Mouse (Mus musculus) megakaryocyte, embryonic 14.5 days (primary cell): ENCODE results near the gene Nfkbiz. TPM values are rescaled to one million over a fixed set of nuclear protein-coding genes. Genes with fewer than 3 reads are reported as not detected.
"Not testable (repeated sequence)": the region's sequence is repeated elsewhere in the genome, so short reads cannot be mapped to it uniquely, and the experiment has no call there.

Experiments used
- H3K27me3 ChIP-seq: replicated peaks from 2 replicates; pipeline ENCODE3; 2012; ENCODE audit warnings: inconsistent platforms
- H3K36me3 ChIP-seq: replicated peaks from 2 replicates; pipeline ENCODE3; 2012; ENCODE audit warnings: low read length, inconsistent platforms, mixed read lengths
- H3K4me1 ChIP-seq: 2 replicates; pipeline ENCODE4 v1.6.1; 2012; ENCODE audit warnings: inconsistent platforms
- H3K4me3 ChIP-seq: replicated peaks from 2 replicates; pipeline ENCODE3; 2012; ENCODE audit warnings: moderate library complexity, mild to moderate bottlenecking, inconsistent platforms
- H3K9me3 ChIP-seq: 2 replicates; pipeline ENCODE4 v1.6.1; 2012; ENCODE audit warnings: inconsistent platforms
- FLI1 ChIP-seq: IDR thresholded peaks from 2 replicates; pipeline ENCODE4 v1.6.1; 2012; ENCODE audit warnings: low read length, inconsistent platforms, mixed read lengths
- GATA1 ChIP-seq: IDR thresholded peaks from 3 replicates; pipeline ENCODE4 v1.6.1; 2012; ENCODE audit warnings: mixed read lengths, low read length, inconsistent platforms, borderline replicate concordance
- polyA plus RNA-seq: library from polyadenylated mRNA; stranded (reverse); fragments of >175 nt; gene quantifications from 2 replicates; pipeline ENCODE4 v1.2.3, GENCODE M21; 2012; ENCODE audit warnings: low replicate concordance; ENCODE audit not compliant: insufficient read depth

Gene Nfkbiz
- 3.0 and 3.4 TPM in 2 replicates for polyA plus RNA-seq

DNA sequence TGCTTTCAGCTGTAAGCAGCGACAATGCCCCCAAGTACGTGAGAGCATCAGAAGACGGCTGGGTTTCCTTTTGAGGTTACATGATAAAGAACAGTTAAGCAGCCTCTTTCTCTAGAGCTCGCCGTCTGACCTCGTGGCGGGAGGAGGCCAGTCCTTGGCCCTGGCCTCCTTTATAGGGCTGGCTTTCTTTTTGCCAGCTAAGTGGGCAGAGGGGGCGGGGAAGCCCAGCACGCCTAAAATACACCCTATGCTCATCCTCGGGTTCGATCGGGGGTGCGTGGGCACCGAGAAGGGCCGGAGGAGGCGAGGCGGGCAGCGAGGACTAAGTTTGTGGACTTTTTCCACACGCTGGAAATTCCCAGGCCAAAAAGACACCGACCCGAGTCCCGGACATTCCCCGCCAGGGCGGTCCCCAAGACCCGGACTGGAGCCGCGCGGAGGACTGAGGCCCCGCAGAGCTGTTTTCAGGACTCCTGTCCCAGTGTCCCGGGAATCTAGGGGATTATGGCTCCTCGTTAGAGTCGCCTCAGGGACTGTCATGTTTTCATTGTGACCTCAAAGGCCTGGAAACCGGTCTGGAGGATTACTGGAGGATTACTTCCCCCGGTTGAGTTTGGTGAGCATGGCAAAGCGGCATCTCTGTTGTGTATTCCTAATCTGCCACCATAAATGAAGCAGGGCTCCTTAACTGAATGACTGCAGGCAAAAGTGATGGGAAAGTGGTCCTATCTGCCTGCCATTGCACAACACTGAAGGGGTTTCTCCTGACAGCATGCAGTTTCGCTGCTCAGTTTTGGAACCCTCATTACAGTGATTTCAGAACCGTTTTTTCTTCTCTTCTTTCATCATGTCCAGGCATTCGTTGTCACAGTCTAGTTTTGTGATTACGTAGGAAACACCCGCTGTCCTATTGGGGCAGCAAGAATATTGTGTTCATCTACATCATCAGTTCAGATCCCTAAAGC is at the start of gene Nfkbiz:
Gene Nfkbiz, minus strand, starts transcription at position 390 of the 965 bp plus-strand sequence.
- Histone ChIP-seq H3K9me3 (no peaks in the 10 kb centered on the region), H3K4me3 (peak within 1 kb of the TSS; percentile 95), H3K27me3 (no peaks in the 10 kb centered on the region), H3K36me3 (peaks cover 23% of the 10 kb centered on the region), H3K4me1 (peaks cover 36% of the 10 kb centered on the region)
- TF ChIP-seq GATA1 (no peak), FLI1 (no peak)

- TF ChIP-seq FLI1 (no peak), GATA1 (no peak)
Measured at GRCm38 (mm10) chr16:55887814-55888583, 49.3 kb upstream of the Nfkbiz start.

DNA sequence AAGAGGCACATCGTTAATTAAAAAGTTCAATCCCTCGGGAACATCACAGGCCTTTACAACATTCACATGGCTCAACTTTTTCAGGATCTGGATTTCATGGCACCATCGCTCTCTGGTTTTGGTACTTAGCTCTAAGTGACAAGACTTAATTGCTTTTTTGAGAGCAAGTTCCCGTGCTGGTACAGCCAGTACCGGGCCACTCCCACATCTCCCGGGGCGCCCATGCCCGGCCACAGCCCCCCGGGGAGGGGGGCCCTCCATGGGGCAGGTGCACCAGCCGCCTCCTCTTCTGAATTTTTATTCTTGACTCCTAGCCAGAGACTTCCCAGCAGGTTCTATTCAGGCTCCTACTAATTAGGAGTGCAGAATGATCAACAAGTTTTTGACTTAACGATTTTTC is 45.5 kb upstream of the Nfkbiz start:
- Histone ChIP-seq H3K27me3 (no peaks in the 10 kb centered on the region), H3K4me1 (peaks cover 25% of the 10 kb centered on the region), H3K36me3 (peaks cover 36% of the 10 kb centered on the region), H3K4me3 (no peak overlapping the region), H3K9me3 (no peaks in the 10 kb centered on the region)
- TF ChIP-seq FLI1 (no peak), GATA1 (no peak)

More at GRCm38 (mm10) chr16:55887814-55888583, 49.3 kb upstream of the Nfkbiz start:
- Histone ChIP-seq H3K27me3 (no peaks in the 10 kb centered on the region), H3K4me1 (peaks cover 44% of the 10 kb centered on the region), H3K4me3 (peak overlapping the region; percentile 87), H3K9me3 (no peaks in the 10 kb centered on the region), H3K36me3 (peaks cover 48% of the 10 kb centered on the region)

DNA sequence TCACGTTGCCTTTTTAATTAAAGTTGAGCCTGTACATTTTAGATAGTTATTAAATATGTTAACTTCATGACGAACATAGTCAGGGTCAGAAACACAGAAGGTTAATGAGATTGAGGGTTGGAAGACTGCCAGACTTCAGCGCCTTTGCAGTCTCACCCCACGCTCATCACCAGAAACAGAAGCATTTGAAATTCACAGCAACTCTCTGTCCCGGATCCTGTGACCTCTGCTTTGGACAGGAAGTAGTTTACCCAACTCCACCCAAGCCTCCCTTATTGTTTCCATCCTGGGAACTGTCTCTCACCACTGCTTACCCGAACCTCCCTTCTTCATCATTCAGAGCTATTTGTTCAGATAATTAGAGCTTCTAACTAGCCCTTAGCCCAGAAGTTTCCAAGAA is 37.3 kb upstream of the Nfkbiz start:
- Histone ChIP-seq H3K9me3 (no peaks in the 10 kb centered on the region), H3K4me1 (peaks cover 10% of the 10 kb centered on the region), H3K27me3 (no peaks in the 10 kb centered on the region), H3K36me3 (peaks cover 23% of the 10 kb centered on the region), H3K4me3 (no peak overlapping the region)
- no peak for TF ChIP-seq GATA1
- no peak for TF ChIP-seq FLI1

DNA sequence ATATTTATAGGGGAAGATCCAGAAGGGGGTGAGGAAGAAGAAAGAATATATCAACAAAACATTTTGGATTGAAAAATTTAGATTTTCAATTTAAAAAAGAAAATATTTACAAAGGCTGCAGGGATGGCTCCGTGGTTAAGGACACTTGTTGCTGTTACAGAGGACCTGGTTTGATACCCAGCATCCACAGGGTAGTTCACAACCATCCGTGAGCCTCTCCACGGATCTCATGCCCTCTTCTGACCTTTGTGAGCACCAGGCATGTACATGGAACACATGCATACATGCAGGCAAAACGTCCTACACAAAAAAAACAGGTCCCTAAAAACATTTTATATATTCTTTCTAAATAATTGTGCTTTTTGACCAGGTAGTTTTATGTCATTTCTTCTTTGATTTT is 25.1 kb upstream of the Nfkbiz start:
- Histone ChIP-seq H3K9me3 (no peaks in the 10 kb centered on the region), H3K27me3 (no peaks in the 10 kb centered on the region), H3K4me1 (peaks cover 4% of the 10 kb centered on the region; the same call in 1 of the 2 replicates), H3K36me3 (peaks cover 42% of the 10 kb centered on the region), H3K4me3 (no peak overlapping the region)
- TF ChIP-seq FLI1 = no peak
- TF ChIP-seq GATA1 = no peak

DNA sequence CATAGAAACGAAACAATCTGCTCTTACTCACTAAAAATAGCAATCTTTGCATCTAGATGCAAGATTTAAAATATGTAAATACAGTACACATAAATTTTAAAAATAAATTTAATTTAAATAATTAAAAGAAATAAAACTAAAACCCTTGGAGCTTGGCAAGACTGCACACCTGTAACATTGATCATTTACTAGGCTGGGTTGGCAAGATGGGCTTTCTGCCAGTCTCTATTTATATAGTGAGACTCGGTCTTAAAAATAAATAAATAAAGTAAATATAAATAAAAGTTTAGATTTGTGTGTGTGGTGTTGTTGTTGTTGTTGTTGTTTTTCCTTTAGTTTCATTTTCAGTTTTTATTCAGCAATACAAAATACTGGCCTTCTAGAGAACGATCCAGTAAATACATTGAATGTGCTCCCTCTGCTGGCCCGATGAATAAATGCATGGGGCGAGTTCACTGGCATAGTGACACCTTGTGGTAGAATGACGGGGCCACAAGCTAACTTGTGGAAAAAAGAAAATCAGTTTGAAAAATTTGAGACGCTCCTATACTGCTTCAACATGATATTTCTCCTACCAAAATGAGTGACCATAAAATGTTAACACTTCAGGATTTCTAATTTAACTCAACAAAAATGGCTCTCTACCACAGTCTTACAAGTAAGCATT is 24.6 kb upstream of the Nfkbiz start:
- H3K36me3 ChIP-seq = peaks cover 47% of the 10 kb centered on the region
- no peaks in the 10 kb centered on the region for H3K27me3 ChIP-seq
- no peak for TF ChIP-seq GATA1
- no peak for TF ChIP-seq FLI1
- H3K4me1 ChIP-seq = peaks cover 4% of the 10 kb centered on the region; the same call in 1 of the 2 replicates
- peak overlapping the region; percentile 75 for H3K4me3 ChIP-seq
- H3K9me3 ChIP-seq = no peaks in the 10 kb centered on the region

- Histone ChIP-seq H3K36me3 (peaks cover 49% of the 10 kb centered on the region), H3K4me1 (peaks cover 4% of the 10 kb centered on the region; the same call in 1 of the 2 replicates), H3K9me3 (peaks cover 6% of the 10 kb centered on the region), H3K27me3 (no peaks in the 10 kb centered on the region), H3K4me3 (no peak overlapping the region)
- TF ChIP-seq FLI1 (no peak), GATA1 (no peak)
Measured at GRCm38 (mm10) chr16:55861104-55861503, 22.4 kb upstream of the Nfkbiz start.

DNA sequence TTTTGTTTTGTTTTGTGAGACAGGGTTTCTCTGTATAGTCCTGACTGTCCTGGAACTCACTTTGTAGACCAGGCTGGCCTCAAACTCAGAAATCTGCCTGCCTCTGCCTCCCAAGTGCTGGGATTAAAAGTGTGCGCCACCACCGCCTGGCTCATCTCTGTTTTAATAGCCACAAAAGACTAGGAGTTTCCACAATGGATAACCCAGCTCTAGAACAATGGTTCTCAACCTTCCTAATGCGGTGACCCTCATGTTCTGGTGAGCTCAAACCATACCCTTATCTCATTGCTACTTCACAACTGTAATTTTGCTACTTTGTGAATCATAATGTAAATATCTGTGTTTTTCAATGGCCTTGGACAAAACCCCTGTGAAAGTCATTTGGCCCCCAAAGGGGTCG is 20.7 kb upstream of the Nfkbiz start:
- H3K4me3 ChIP-seq, H3K27me3 ChIP-seq, H3K9me3 ChIP-seq, H3K4me1 ChIP-seq: not testable (repeated sequence)
- peaks cover 38% of the 10 kb centered on the region for H3K36me3 ChIP-seq

GRCm38 (mm10) chr16:55858465-55858864 is 19.8 kb upstream of the Nfkbiz start:
- Histone ChIP-seq H3K27me3 (no peaks in the 10 kb centered on the region), H3K4me1 (peaks cover 7% of the 10 kb centered on the region), H3K9me3 (peaks cover 6% of the 10 kb centered on the region), H3K36me3 (peaks cover 38% of the 10 kb centered on the region), H3K4me3 (no peak overlapping the region)
- no peak for TF ChIP-seq FLI1
- no peak for TF ChIP-seq GATA1
